Mouse (Mus musculus): ENCODE data around the gene AU040320.

DNA sequence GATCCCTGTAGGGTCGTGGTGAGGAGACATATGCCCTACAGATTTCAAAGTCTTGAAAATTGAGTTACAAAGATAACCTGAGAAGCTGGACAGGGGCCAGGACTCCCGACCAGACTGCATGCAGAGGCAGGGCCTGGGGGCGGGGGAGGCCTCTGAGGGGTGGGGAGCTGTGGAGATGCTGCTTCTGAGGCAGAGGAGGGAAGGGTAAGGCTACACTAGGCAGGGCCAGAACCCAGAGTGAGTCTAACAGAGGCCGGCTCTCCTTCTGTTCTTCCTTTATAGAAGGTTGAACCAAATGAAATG lies 97.4 kb downstream of the AU040320 start:
- TF ChIP-seq USF1 (IDR thresholded peaks at IDR 0.05; ENCODE audit: low read depth, low read length) (no peak), POLR2A (IDR thresholded peaks at IDR 0.05; ENCODE audit: low read depth, low read length) (no peak), ELF1 (IDR thresholded peaks at IDR 0.05; ENCODE audit: low read depth, low read length) (no peak), JUND (conservative IDR thresholded peaks at IDR 0.05; ENCODE audit: low read depth, low read length) (no peak), EP300 (IDR thresholded peaks at IDR 0.05; ENCODE audit: low read length) (no peak), CHD1 (IDR thresholded peaks at IDR 0.05; ENCODE audit: low read depth, low read length) (no peak), NELFE (IDR thresholded peaks at IDR 0.05; ENCODE audit: low read depth, low read length) (no peak), CTCF (conservative IDR thresholded peaks at IDR 0.05 in 1 of 2, IDR thresholded peaks at IDR 0.05 in 1 of 2; ENCODE audit: low read depth in 2 of 2, low read length in 2 of 2) (no peak), RCOR1 (conservative IDR thresholded peaks at IDR 0.05; ENCODE audit: low read depth, low read length) (no peak)
